Mouse (Mus musculus) adrenal gland, postnatal 14 days (tissue): ENCODE measurements around the gene Mcrs1. TPM values are rescaled to one million over a fixed set of nuclear protein-coding genes. Genes with fewer than 3 reads are reported as not detected.
"Not testable (repeated sequence)": the region's sequence is repeated elsewhere in the genome, so short reads cannot be mapped to it uniquely, and the experiment has no call there.

ENCODE experiments used
- DNase-seq: peaks from one replicate; pipeline ENCODE4 v3.0.0; 2021; ENCODE audit warnings: mixed read lengths
- long read RNA-seq, 2 experiments: library from polyadenylated mRNA; stranded (forward); transcript quantifications; one replicate each; pipeline ENCODE4 v2.0.0; 2021
- total RNA-seq: library from RNA; stranded (reverse); gene quantifications from 2 replicates; pipeline ENCODE4 v1.2.3, GENCODE M21; 2021

Gene Mcrs1
- total RNA-seq, result 41.4 and 41.9 TPM in 2 replicates
- long read RNA-seq, experiment 1, transcript Mcrs1-201 (15 exons, 1,916 nt), result major isoform, 123 of 161 reads
- long read RNA-seq, experiment 1, transcript Mcrs1-202 (14 exons, 1,771 nt), result minor isoform, 17 of 161 reads
- long read RNA-seq, experiment 1, partial matches to known transcripts, result 5 of 161 reads
- long read RNA-seq, experiment 1, other reads (novel, unspliced or antisense), result 16 of 161 reads
- long read RNA-seq, experiment 2, transcript Mcrs1-202 (14 exons, 1,771 nt), result minor isoform, 6 of 88 reads
- long read RNA-seq, experiment 2, transcript Mcrs1-201 (15 exons, 1,916 nt), result major isoform, 69 of 88 reads
- long read RNA-seq, experiment 2, partial matches to known transcripts, result 6 of 88 reads
- long read RNA-seq, experiment 2, other reads (novel, unspliced or antisense), result 6 of 88 reads

- DNase-seq, result peak; percentile 98
Measured at GRCm38 (mm10) chr15:99251626-99252380, at the start of gene Mcrs1. Gene Mcrs1, minus strand, starts transcription at chr15:99251961.

- DNase-seq, result no peak
Measured at GRCm38 (mm10) chr15:99296213-99296612, 44.5 kb upstream of the Mcrs1 start.

- DNase-seq, result peak; percentile 66
Measured at GRCm38 (mm10) chr15:99295484-99295981, 43.8 kb upstream of the Mcrs1 start, which contains the start of gene Fam186b. Gene Fam186b, minus strand, starts transcription at chr15:99295888.

- peak; percentile 98 for DNase-seq
Measured at GRCm38 (mm10) chr15:99294813-99295374, 43.1 kb upstream of the Mcrs1 start, which contains the start of gene Prpf40b. Gene Prpf40b, plus strand, starts transcription at chr15:99295087.

GRCm38 (mm10) chr15:99294287-99294686 lies 42.5 kb upstream of the Mcrs1 start:
- no peak for DNase-seq

GRCm38 (mm10) chr15:99290586-99290985 lies 38.8 kb upstream of the Mcrs1 start:
- DNase-seq, result no peak

- DNase-seq, result no peak
Measured at GRCm38 (mm10) chr15:99285189-99285535, 33.4 kb upstream of the Mcrs1 start.

- DNase-seq, result peak; percentile 44
Measured at GRCm38 (mm10) chr15:99284527-99285188, 32.9 kb upstream of the Mcrs1 start.

- no peak for DNase-seq
Measured at GRCm38 (mm10) chr15:99283456-99283855, 31.7 kb upstream of the Mcrs1 start.

GRCm38 (mm10) chr15:99278271-99278670 lies 26.5 kb upstream of the Mcrs1 start:
- DNase-seq, result no peak

GRCm38 (mm10) chr15:99276095-99276494 lies 24.3 kb upstream of the Mcrs1 start:
- no peak for DNase-seq

GRCm38 (mm10) chr15:99265679-99266078 lies 13.9 kb upstream of the Mcrs1 start:
- DNase-seq, result peak; percentile 80

GRCm38 (mm10) chr15:99264363-99264762 lies 12.6 kb upstream of the Mcrs1 start:
- no peak for DNase-seq

- no peak for DNase-seq
Measured at GRCm38 (mm10) chr15:99262702-99263101, 10.9 kb upstream of the Mcrs1 start.

- peak; percentile 94 for DNase-seq
Measured at GRCm38 (mm10) chr15:99259730-99260252, 8.0 kb upstream of the Mcrs1 start.

- DNase-seq, result no peak
Measured at GRCm38 (mm10) chr15:99259167-99259729, 7.5 kb upstream of the Mcrs1 start.

- DNase-seq, result no peak
Measured at GRCm38 (mm10) chr15:99255241-99255749, 3.5 kb upstream of the Mcrs1 start.

- no peak for DNase-seq
Measured at GRCm38 (mm10) chr15:99254477-99255005, 2.8 kb upstream of the Mcrs1 start.

GRCm38 (mm10) chr15:99253772-99254171 lies 2.0 kb upstream of the Mcrs1 start:
- DNase-seq, result no peak

- DNase-seq, result not testable (repeated sequence)
Measured at GRCm38 (mm10) chr15:99253175-99253479, 1.4 kb upstream of the Mcrs1 start.
